Mouse (Mus musculus) bone marrow, adult 2 months (tissue): Measurements from ENCODE around the gene Cyld.

Experiments used
- CTCF ChIP-seq: fragments of 200-500 bp; IDR thresholded peaks from 2 replicates; pipeline ENCODE4 v1.5.1; 2011; ENCODE audit warnings: low read length, control low read depth; ENCODE audit not compliant: control insufficient read depth, insufficient read depth
- POLR2A ChIP-seq: fragments of 200-500 bp; IDR thresholded peaks from 2 replicates; pipeline ENCODE4 v1.6.1; 2011; ENCODE audit warnings: low read depth, mild to moderate bottlenecking, control low read depth, low read length, borderline replicate concordance; ENCODE audit not compliant: control insufficient read depth

DNA sequence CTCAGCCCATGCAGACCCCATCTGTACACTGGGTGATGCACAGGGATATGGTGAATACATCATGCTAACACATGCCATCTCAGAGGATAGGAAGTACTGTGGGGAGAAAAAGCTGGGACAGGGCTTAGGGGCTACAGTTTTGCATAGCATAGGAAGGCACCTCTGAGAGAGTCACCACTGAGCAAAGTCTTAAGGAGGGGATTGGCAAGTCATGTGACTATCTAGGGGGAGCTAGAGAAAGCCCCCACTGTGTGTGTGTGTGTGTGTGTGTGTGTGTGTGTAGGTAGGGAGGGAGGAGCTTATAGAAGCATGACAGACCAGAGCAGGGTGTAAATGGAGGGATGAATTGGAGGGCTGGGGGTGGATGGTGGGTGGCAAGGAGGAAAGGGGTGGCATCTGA is 48.5 kb upstream of the Cyld start:
- TF ChIP-seq POLR2A (no peak), CTCF (no peak)
